Mouse (Mus musculus) B cell, adult 2 months (primary cell): ENCODE measurements around the gene Zbtb16.

Source experiments
- DNase-seq, 2 experiments: peaks; one replicate each; pipeline ENCODE4 v3.0.0; 2022

Gene Zbtb16

DNA sequence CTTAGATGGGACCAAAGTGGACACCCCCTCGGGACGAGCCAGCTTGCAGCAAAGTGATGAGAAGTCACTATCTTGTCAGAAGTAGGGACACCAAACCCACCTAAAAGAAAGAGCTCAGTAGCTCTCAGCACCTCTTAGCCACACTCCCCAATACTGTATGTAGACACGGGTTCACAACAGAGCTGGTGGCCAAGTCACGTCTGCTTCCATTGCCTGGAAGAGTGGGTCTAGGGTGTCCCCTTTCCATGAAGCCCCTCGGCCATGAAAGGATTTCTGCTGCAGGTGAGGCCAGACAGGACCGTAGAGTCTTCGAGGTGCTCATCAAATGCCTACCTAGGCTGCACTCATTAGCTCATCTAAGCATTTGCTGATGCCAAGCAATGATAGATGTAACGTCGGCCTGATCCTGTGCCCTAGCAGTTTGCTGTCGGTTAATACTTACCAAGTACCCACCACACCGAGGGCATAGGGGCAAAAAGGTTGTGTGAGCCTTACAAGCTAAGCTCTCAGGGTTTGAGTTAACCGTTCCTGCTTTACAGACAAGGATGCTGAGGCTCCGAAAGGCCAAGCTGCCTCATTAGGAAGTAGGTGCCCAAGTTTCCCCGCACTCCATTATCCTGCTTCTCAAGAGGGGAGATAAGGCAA lies 94.5 kb downstream of the Zbtb16 start:
- no peak for DNase-seq

GRCm38 (mm10) chr9:48740732-48741255 lies 95.2 kb downstream of the Zbtb16 start:
- no peak for DNase-seq

- peak; percentile 28 to 38 for DNase-seq
Measured at GRCm38 (mm10) chr9:48740098-48740505, 95.9 kb downstream of the Zbtb16 start.

GRCm38 (mm10) chr9:48738795-48739476 lies 97.1 kb downstream of the Zbtb16 start:
- no peak for DNase-seq

- no peak for DNase-seq
Measured at GRCm38 (mm10) chr9:48737911-48738310, 98.1 kb downstream of the Zbtb16 start.

DNA sequence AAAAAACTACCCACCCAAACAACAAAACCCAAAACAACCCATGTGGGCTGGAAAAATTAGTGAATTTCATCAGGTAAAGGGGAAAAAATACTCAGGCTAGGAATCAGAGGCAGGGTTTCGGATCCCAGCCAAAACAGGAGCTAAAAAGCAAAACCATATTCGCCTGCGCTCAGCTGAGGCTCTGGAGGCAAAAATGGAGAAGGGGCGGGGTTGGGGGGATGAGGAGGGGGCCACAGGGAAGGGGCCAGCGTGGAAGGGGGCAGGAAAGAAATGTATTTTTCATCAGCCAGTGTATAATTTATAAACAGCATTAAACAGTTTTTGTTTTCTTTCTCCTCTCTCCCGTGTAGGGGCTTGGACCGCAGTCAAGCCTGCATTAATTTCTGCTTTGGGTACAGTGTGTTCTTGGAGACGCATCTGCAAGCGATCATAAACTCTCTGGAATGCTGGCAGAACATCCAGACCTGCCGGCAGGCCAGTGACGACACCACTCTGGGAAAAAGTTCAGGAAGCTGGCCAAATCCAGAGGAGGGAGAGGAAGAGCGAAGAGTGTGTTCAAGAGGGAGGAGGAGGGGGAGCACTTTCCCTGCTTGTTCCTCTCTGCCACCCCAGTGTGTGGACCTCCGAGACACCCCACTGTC lies 98.7 kb downstream of the Zbtb16 start:
- no peak for DNase-seq

DNA sequence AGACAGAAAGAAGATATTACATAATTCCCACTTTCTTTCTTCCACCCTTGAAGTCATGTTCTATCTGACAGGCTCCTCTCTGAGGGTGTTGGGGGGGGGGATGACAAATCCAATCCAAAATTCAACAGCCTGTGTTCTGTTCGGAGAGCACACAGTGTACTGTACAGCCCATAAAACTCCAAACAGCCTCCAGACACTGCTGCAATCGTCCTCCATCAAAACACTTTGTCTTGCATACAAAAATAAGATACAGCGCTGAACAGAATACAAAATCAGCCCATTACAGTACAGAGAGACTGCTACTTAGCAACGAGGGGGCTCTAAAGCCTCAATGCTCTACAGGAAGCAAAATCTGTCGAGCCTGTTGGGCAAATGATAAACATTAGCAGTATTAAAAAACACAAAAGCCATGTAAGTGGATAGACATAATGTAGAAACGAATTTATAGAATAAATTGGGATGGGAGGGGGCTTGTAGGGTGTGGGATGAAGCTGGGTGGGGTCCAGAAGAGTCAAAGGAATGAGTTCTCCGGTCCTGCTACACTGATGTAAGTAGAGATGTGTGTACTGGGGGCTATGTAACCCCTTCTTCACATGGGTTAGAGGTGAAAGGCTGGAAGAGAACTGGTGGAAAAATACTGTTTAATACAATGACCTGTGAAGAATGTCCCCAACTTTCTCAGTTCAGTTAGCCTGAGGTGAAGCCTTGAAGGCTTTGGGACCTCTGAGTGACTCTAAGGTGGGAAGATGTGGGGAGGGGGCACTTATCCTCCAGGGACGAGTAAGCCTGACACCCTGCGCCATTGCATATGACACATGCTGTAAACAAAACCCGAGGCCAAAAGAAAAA lies 99.4 kb downstream of the Zbtb16 start:
- DNase-seq: no peak

- no peak for DNase-seq
Measured at GRCm38 (mm10) chr9:48735466-48736312, 100.3 kb downstream of the Zbtb16 start.

GRCm38 (mm10) chr9:48734725-48735465 lies 101.1 kb downstream of the Zbtb16 start:
- no peak for DNase-seq

DNA sequence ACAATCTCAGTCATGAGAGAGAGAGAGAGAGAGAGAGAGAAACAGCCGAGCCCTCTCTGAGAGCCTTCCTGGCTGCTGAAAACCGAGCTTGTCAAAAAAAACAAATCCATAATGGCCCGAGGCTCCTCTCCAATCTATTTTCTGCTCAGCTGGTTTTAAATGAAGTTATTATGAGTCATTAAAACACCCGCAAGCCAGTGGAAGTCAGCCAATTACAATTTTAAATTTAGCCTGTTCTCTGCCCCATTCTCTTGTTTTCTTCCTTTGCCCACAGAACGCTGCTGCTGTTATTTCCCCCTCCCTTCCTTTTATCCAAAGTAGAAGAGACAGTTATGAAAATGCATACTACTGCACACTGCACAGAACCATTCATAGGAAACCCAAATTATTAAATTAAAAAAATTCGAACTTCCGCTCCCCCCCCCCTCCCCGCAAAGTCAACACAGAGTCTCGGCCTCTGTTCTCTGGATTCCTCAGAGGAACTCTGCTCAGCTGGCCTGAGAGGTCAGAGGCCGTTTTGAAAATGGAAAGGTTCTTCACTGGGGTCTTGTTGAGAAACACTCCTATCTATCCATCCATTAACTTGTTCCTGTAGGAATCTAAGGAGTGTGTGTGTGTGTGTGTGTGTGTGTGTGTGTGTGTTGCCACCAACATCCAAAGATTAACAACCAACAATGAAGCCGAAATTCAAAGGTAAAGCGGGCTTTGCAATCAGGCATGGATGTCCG lies 102.0 kb downstream of the Zbtb16 start:
- DNase-seq: no peak

- no peak for DNase-seq
Measured at GRCm38 (mm10) chr9:48733083-48733482, 102.9 kb downstream of the Zbtb16 start.

DNA sequence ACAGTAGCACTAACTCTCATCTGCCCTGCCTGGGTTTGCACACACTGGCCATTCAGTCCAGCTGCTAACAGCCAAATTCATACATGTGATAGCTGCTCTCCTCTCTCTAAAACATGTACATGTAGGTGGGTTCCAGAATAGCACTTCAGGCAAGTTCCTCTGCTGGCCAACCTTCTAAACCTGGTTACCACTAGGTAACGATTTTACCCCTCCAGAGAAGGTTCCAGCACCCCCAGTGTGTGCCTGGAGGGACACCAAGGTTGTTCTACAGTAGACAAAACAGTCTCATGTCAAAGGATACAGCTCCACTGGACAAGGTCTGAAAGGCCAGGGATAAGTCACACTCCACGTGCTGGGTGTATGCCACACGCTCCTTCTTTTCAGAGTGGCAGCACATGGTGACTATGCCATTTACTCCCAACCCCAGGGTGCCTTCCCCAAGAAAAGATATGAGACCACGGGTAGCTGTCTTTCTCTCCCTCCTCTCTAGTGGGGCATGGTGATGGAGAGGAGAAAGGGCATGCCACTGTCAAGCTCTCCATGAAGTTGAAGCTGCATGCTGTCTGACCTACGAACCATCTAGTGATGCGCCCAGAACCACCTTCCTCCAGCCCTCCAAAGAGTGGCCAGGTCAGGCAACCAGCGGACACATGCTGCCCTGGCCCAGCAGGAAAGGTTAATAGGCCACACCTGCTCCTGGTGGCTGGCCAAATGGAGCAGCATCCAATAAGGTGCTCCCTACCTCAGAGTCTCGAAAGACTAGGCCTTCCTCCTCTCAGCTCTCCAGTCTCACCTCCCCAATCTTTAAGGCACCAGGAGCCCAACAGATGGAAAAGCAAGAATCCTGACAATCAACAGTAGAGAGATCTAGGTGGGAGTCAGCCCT lies 104.1 kb downstream of the Zbtb16 start:
- DNase-seq: no peak

DNA sequence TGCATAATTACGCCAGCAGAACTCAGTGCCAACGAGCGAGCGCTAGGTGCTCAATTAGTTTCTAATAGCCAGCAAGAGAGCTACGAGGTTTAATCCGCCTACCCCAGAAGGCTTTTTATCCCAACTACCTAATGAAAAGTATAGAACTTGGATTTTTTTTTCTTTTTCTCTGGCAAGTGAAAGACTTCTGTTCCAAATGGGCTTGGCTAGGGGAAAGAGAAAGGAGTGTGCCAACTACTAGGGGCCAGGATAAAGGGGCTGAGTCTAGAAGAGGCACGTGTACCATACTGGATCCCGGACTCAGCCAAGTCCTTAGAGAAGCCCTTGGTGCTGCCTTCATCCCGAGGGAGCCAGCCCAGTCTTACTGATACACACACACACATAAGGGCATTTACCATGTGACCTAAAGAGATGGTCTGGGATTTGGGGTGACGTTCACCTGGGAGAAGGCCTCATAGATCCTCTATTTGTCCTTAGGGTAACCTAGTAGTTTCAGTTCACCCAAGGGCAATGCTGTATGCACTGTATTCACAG lies 105.5 kb downstream of the Zbtb16 start:
- DNase-seq: no peak

- DNase-seq: no peak
Measured at GRCm38 (mm10) chr9:48729471-48729870, 106.6 kb downstream of the Zbtb16 start.

GRCm38 (mm10) chr9:48728731-48729123 lies 107.3 kb downstream of the Zbtb16 start:
- no peak for DNase-seq

GRCm38 (mm10) chr9:48728083-48728730 lies 107.8 kb downstream of the Zbtb16 start:
- no peak for DNase-seq

DNA sequence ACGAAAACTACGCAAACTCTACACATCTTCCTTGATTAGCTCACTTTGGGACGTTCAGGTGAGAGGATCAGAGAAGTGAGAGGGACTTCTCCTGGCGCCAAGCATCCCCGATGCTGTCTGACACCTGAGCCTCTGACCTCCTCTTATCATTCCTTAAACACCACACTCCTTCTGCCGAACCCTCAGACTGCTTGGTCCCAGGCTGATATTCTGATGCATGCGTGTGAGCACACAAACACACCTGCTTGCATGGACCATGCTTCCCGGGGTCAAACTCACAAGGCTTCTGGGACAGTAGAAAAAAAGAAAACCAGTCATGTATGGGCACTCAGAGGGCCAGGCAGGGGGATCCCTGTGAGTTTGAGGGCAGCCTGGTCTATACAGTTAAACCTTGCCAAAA lies 109.7 kb downstream of the Zbtb16 start:
- DNase-seq: no peak

GRCm38 (mm10) chr9:48725918-48726317 lies 110.1 kb downstream of the Zbtb16 start:
- no peak for DNase-seq

GRCm38 (mm10) chr9:48725161-48725560 lies 110.9 kb downstream of the Zbtb16 start:
- no peak for DNase-seq
